Mouse (Mus musculus): ENCODE measurements at regions not wholly inside any gene's neighbourhood (a gene's known extent, or its start where the extent isn't known, plus 50 kb on each side); places are given as distances from the start of the nearest gene placed in this dataset.

DNA sequence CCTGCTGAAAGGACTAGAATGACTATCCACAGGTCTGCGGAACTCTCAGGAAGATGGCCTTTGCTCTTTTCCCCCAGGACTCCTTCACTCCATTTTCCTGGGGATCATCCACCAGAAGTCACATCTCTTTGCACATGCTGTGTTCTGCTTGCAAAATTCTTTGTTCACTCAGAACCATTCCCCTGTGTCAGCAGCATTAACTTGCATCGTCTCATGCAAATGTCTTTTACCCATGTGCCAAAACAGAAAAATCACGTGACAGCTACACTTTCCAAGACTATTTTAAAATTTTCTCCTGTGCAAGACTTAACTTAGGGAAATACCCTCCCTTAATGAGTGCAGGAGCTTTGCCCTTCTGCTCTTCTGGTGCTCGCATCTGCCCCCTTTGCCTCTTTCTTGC is 306.2 kb upstream of the Sox11 start:
- H3K4me1 ChIP-seq (ENCODE audit: control insufficient read depth, insufficient read depth, low read length), result peaks cover 9% of the 10 kb centered on the region; the same call in 1 of the 2 replicates
- no peaks in the 10 kb centered on the region for H3K27me3 ChIP-seq (ENCODE audit: control insufficient read depth, insufficient read depth, low read length)
- H3K9ac ChIP-seq (replicated peaks; ENCODE audit: low read length), result no peak overlapping the region
- H3K9me3 ChIP-seq (ENCODE audit: control insufficient read depth, low read length), result no peaks in the 10 kb centered on the region
- H3K4me3 ChIP-seq (replicated peaks; ENCODE audit: low read depth, low read length), result no peak overlapping the region
- no peak for DNase-seq
- H3K4me2 ChIP-seq (ENCODE audit: low read length), result no peak overlapping the region
- H3K27ac ChIP-seq (replicated peaks; ENCODE audit: low read depth, low read length), result no peak overlapping the region
- no peaks in the 10 kb centered on the region for H3K36me3 ChIP-seq (ENCODE audit: control insufficient read depth, insufficient read depth, low read length)
- WGBS, result 72% methylated on average over 4 of the region's 4 CpGs
- ATAC-seq (ENCODE audit: low FRiP score, low TSS enrichment), result no peak

DNA sequence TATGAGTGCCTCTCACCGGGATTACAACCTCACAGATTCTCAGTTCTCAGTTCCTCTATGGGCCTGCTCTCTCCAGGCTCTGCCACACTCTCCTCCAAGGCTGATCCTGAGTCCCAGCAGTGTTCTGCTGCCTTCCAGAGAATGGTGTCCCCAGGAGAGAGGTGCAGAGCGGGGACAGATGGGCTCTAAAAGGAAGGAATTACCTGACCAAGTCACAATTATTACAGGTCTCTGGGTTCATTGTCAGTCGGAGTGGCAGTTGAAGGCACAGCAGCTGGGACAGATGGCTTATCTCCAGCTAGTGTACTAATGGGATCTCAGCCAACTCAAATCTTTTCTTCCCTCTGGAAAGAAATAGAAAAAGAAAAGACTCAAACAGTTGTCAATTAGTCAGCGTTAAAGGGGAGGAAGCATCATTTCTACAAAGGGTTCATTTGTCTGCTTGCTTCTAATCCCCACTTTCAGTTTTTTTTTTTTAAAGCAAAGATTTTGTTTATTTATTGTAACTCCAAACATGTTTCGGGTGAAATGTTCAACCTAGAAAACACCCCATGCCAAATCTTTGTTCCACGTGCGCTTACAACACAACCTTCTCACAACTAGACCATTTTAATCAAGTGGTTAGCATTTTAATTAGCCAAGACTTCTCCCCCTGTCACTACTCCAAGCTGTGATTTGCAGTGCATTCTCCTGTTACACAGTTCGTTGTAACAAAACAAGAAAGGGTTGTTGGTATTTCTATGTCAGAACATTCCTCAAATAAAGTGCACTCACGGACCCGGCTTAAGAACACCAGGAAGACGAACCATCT is 304.3 kb upstream of the Sox11 start:
- H3K9ac ChIP-seq (replicated peaks; ENCODE audit: low read length), result no peak overlapping the region

DNA sequence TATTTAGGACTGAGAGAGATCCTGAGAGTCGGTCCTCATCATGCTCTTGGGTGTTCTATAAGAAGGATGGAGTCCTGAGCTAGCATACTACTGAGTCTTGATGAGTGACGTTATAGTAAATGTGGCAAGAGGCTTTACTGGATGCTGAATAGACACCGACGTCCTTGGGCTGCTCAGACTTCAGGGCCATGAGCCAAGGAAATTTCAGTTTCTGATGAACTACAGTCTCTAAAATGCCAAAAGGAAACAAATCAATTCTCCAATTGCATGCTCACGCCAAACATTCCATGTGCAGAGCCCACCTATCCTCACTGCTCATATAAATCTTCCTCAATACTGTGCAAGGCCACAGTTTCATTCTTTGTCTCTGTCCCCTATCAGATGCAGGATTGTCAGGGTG is 277.2 kb upstream of the Sox11 start:
- Histone ChIP-seq H3K4me1 (ENCODE audit: control insufficient read depth, insufficient read depth, low read length) (no peaks in the 10 kb centered on the region), H3K9me3 (ENCODE audit: control insufficient read depth, low read length) (no peaks in the 10 kb centered on the region), H3K4me2 (ENCODE audit: low read length) (no peak overlapping the region), H3K4me3 (replicated peaks; ENCODE audit: low read depth, low read length) (no peak overlapping the region), H3K27ac (replicated peaks; ENCODE audit: low read depth, low read length) (no peak overlapping the region), H3K9ac (replicated peaks; ENCODE audit: low read length) (no peak overlapping the region), H3K36me3 (ENCODE audit: control insufficient read depth, insufficient read depth, low read length) (no peaks in the 10 kb centered on the region), H3K27me3 (ENCODE audit: control insufficient read depth, insufficient read depth, low read length) (no peaks in the 10 kb centered on the region)
- no peak for ATAC-seq (ENCODE audit: low FRiP score, low TSS enrichment)
- WGBS, result 82% methylated on average over 5 of the region's 5 CpGs
- no peak for DNase-seq

More for the DNA sequence above, 304.3 kb upstream of the Sox11 start:
- Histone ChIP-seq H3K9me3 (ENCODE audit: control insufficient read depth, low read length) (no peaks in the 10 kb centered on the region), H3K4me2 (ENCODE audit: low read length) (no peak overlapping the region), H3K27ac (replicated peaks; ENCODE audit: low read depth, low read length) (peak overlapping the region; percentile 26; the same call in 1 of the 2 replicates), H3K4me3 (replicated peaks; ENCODE audit: low read depth, low read length) (no peak overlapping the region), H3K27me3 (ENCODE audit: control insufficient read depth, insufficient read depth, low read length) (no peaks in the 10 kb centered on the region), H3K36me3 (ENCODE audit: control insufficient read depth, insufficient read depth, low read length) (no peaks in the 10 kb centered on the region), H3K4me1 (ENCODE audit: control insufficient read depth, insufficient read depth, low read length) (peaks cover 9% of the 10 kb centered on the region; the same call in 1 of the 2 replicates)
- peak; percentile 65 for DNase-seq
- WGBS, result 48% methylated on average over 11 of the region's 11 CpGs
- no peak; the same call in 1 of the 2 replicates for ATAC-seq (ENCODE audit: low FRiP score, low TSS enrichment)

DNA sequence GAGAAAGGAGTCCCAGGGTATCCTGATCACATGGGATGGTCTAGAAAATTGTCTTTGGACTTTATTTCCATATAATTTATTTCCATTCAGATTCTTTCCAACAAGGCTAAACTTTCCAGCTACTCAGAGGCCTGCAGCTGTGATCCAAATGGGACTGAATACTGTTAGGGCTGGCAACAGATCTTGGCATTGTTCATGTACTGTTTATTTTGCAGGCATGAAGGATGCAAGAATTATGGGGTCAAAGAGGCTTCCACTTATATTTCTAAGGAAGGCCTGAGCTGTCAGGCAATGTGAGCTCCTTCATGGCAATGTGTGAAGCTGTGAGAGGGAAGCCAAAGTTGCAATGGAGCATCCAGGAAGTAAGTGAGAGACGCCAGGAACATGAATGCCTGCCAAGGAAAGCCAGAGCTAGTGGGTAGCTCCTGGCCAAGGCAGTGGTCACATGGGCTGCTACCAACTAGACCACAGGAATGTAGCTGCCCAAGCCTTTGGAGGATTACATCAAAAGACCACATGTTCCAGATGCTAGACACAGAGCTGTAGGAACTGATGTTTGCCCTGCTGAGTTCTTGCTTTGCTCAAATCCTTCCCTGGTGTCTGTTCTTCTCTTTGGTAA is 261.8 kb upstream of the Sox11 start:
- H3K27ac ChIP-seq (replicated peaks; ENCODE audit: low read depth, low read length), result no peak overlapping the region
- no peak overlapping the region for H3K4me2 ChIP-seq (ENCODE audit: low read length)
- H3K9ac ChIP-seq (replicated peaks; ENCODE audit: low read length), result no peak overlapping the region
- 0 out of 2 replicates have a peak, but pooled peaks cover 4% of the 10 kb centered on the region for H3K9me3 ChIP-seq (ENCODE audit: control insufficient read depth, low read length)
- WGBS, result 93% methylated on average over 1 of the region's 1 CpGs
- DNase-seq, result no peak
- H3K27me3 ChIP-seq (ENCODE audit: control insufficient read depth, insufficient read depth, low read length), result no peaks in the 10 kb centered on the region
- H3K36me3 ChIP-seq (ENCODE audit: control insufficient read depth, insufficient read depth, low read length), result no peaks in the 10 kb centered on the region
- no peaks in the 10 kb centered on the region for H3K4me1 ChIP-seq (ENCODE audit: control insufficient read depth, insufficient read depth, low read length)
- no peak for ATAC-seq (ENCODE audit: low FRiP score, low TSS enrichment)
- no peak overlapping the region for H3K4me3 ChIP-seq (replicated peaks; ENCODE audit: low read depth, low read length)

DNA sequence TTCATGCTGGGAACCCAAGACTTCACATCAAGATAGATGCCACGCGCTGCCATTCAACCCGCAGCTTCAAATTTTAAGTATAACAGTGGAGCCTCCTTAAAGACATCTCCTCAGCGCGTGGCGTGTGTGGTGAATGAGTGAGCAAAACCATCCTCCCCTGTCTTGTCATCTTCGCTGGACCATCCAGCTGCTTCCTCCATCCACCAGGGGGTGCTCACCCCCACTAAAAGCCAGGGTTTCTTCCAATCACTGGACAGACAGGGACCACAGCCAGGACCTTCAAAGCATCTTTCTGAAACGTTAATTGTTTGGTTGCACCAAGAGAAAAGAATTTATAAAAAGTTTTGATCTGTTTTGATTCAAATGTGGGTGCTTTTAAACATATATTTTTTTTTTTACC is 256.8 kb upstream of the Sox11 start:
- Histone ChIP-seq H3K27me3 (ENCODE audit: control insufficient read depth, insufficient read depth, low read length) (no peaks in the 10 kb centered on the region), H3K27ac (replicated peaks; ENCODE audit: low read depth, low read length) (no peak overlapping the region; the same call in 1 of the 2 replicates), H3K36me3 (ENCODE audit: control insufficient read depth, insufficient read depth, low read length) (no peaks in the 10 kb centered on the region), H3K4me2 (ENCODE audit: low read length) (no peak overlapping the region), H3K9me3 (ENCODE audit: control insufficient read depth, low read length) (0 out of 2 replicates have a peak, but pooled peaks cover 4% of the 10 kb centered on the region), H3K9ac (replicated peaks; ENCODE audit: low read length) (no peak overlapping the region), H3K4me1 (ENCODE audit: control insufficient read depth, insufficient read depth, low read length) (no peaks in the 10 kb centered on the region), H3K4me3 (replicated peaks; ENCODE audit: low read depth, low read length) (no peak overlapping the region)
- WGBS, result 30% methylated on average over 8 of the region's 8 CpGs
- peak; percentile 86 for DNase-seq
- ATAC-seq (ENCODE audit: low FRiP score, low TSS enrichment), result no peak

DNA sequence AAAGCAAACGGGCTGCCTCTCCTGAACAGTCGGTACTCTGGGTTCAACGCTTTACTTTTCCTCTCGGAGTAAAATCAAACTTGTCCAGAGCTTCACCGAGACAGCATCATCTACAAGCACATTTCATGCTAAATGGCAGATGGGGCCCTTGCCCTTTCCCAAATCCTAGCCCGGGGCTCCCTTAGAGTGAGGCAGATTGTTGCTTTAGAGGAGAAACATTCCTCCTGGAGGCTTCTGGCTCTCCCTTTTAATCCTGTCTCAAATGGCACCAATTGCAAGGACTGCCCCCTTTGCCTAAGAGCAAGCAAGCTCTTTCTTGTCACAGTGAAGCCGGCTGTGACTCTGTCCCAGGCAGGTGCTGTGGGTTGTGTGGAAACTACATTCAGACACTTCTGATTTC is 255.5 kb upstream of the Sox11 start:
- no peaks in the 10 kb centered on the region for H3K4me1 ChIP-seq (ENCODE audit: control insufficient read depth, insufficient read depth, low read length)
- H3K9ac ChIP-seq (replicated peaks; ENCODE audit: low read length), result no peak overlapping the region
- DNase-seq (peak; percentile 67), ATAC-seq (ENCODE audit: low FRiP score, low TSS enrichment) (no peak)
- H3K9me3 ChIP-seq (ENCODE audit: control insufficient read depth, low read length), result no peaks in the 10 kb centered on the region
- WGBS, result 28% methylated on average over 7 of the region's 7 CpGs
- H3K36me3 ChIP-seq (ENCODE audit: control insufficient read depth, insufficient read depth, low read length), result no peaks in the 10 kb centered on the region
- no peaks in the 10 kb centered on the region for H3K27me3 ChIP-seq (ENCODE audit: control insufficient read depth, insufficient read depth, low read length)
- no peak overlapping the region for H3K4me3 ChIP-seq (replicated peaks; ENCODE audit: low read depth, low read length)
- H3K4me2 ChIP-seq (ENCODE audit: low read length), result no peak overlapping the region
- H3K27ac ChIP-seq (replicated peaks; ENCODE audit: low read depth, low read length), result peak overlapping the region; percentile 26

DNA sequence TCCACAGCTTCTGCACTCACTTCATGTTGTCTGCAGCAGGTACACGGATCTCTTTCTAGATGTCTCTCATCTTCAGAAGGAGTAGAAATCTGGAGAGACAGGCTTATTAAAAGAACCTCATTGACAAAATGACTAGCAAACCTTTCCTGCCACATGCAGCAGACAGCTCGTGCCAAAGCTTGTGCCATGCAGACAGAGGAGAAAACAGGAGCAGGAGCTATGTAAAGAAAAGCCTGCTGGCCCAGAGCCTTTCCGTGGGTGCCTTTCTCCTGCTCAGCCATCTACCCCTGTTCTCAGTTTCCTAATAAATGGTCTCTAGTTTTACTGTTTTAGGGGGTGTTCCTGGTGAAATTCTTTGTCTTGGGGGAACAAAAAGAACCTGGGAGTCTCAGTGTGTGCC is 254.9 kb upstream of the Sox11 start:
- H3K27ac ChIP-seq (replicated peaks; ENCODE audit: low read depth, low read length), result peak overlapping the region; percentile 26; the same call in 1 of the 2 replicates
- no peaks in the 10 kb centered on the region for H3K4me1 ChIP-seq (ENCODE audit: control insufficient read depth, insufficient read depth, low read length)
- H3K36me3 ChIP-seq (ENCODE audit: control insufficient read depth, insufficient read depth, low read length), result no peaks in the 10 kb centered on the region
- no peak overlapping the region for H3K9ac ChIP-seq (replicated peaks; ENCODE audit: low read length)
- H3K4me3 ChIP-seq (replicated peaks; ENCODE audit: low read depth, low read length), result no peak overlapping the region
- no peaks in the 10 kb centered on the region for H3K9me3 ChIP-seq (ENCODE audit: control insufficient read depth, low read length)
- DNase-seq (no peak), ATAC-seq (ENCODE audit: low FRiP score, low TSS enrichment) (no peak)
- H3K27me3 ChIP-seq (ENCODE audit: control insufficient read depth, insufficient read depth, low read length), result no peaks in the 10 kb centered on the region
- H3K4me2 ChIP-seq (ENCODE audit: low read length), result no peak overlapping the region
- 38% methylated on average over 3 of the region's 3 CpGs for WGBS

DNA sequence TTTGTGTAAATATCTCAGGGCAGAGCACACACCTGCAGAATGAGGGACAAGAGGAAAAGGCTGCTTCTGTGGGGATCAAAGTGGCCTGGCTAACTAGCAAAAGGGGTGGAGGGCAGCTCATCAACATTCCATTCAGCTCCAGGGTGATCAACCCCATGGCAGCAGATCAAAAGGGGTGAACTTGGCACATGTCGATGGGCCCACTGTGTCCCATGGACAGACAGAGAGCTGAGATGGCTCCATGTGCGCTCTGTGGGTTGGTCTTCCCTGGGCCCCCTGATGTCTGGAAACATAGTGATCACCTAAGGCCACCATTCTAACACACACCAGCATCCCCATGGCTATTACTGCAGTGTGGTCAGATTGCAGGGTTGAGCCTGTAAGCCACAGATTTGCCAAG is 253.2 kb upstream of the Sox11 start:
- DNase-seq (no peak), ATAC-seq (ENCODE audit: low FRiP score, low TSS enrichment) (no peak)
- Histone ChIP-seq H3K9me3 (ENCODE audit: control insufficient read depth, low read length) (no peaks in the 10 kb centered on the region), H3K9ac (replicated peaks; ENCODE audit: low read length) (no peak overlapping the region), H3K27me3 (ENCODE audit: control insufficient read depth, insufficient read depth, low read length) (no peaks in the 10 kb centered on the region), H3K27ac (replicated peaks; ENCODE audit: low read depth, low read length) (no peak overlapping the region), H3K4me3 (replicated peaks; ENCODE audit: low read depth, low read length) (no peak overlapping the region), H3K4me2 (ENCODE audit: low read length) (no peak overlapping the region), H3K4me1 (ENCODE audit: control insufficient read depth, insufficient read depth, low read length) (no peaks in the 10 kb centered on the region), H3K36me3 (ENCODE audit: control insufficient read depth, insufficient read depth, low read length) (no peaks in the 10 kb centered on the region)
- 52% methylated on average over 2 of the region's 2 CpGs for WGBS

DNA sequence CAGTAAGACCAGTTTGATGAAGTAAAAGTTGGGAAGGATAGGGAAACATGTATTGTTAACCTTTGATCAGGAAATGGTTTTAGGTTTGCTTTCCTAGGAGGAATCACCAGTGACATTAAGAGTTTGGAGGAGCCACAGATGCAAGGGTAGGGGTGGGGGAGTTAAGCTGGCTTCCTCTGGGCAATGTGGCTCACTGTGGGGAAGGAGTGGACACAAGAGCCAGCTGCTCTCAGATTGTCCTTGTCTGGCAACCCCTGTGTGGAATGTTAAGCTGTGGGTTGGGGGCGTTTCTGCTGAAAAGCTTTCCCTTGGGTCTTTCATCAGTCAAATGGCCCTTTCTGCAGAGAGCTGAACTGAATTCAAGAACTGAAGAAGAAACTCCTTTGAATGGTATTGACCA is 251.1 kb upstream of the Sox11 start:
- no peak overlapping the region for H3K9ac ChIP-seq (replicated peaks; ENCODE audit: low read length)
- ATAC-seq (ENCODE audit: low FRiP score, low TSS enrichment) (no peak), DNase-seq (no peak)
- H3K27me3 ChIP-seq (ENCODE audit: control insufficient read depth, insufficient read depth, low read length), result no peaks in the 10 kb centered on the region
- no peaks in the 10 kb centered on the region for H3K9me3 ChIP-seq (ENCODE audit: control insufficient read depth, low read length)
- no peaks in the 10 kb centered on the region for H3K4me1 ChIP-seq (ENCODE audit: control insufficient read depth, insufficient read depth, low read length)
- H3K4me3 ChIP-seq (replicated peaks; ENCODE audit: low read depth, low read length), result no peak overlapping the region
- no peak overlapping the region for H3K4me2 ChIP-seq (ENCODE audit: low read length)
- no peak overlapping the region for H3K27ac ChIP-seq (replicated peaks; ENCODE audit: low read depth, low read length)
- 35% methylated on average over 1 of the region's 1 CpGs for WGBS
- H3K36me3 ChIP-seq (ENCODE audit: control insufficient read depth, insufficient read depth, low read length), result no peaks in the 10 kb centered on the region
